Mouse (Mus musculus) heart, embryonic 12.5 days (tissue): ENCODE measurements around the gene Zfp750. TPM values are rescaled to one million over a fixed set of nuclear protein-coding genes. Genes with fewer than 3 reads are reported as not detected.
A peak's percentile ranks its signal among the peaks of the same experiment; 100 is the strongest.

Experiments used
- ATAC-seq: fragments of 200-750 bp; cut with Nextera tagmentation; 2 replicates; pipeline ENCODE4 v1.8.0; 2017; ENCODE audit warnings: moderate TSS enrichment, moderate library complexity; ENCODE audit not compliant: insufficient number of reproducible peaks, low FRiP score
- H3K27ac ChIP-seq: fragments of 300-500 bp; sonication (generic); 2 replicates; pipeline ENCODE4 v1.5.1; 2016; ENCODE audit warnings: mild to moderate bottlenecking, moderate library complexity; ENCODE audit not compliant: poor library complexity, severe bottlenecking
- H3K27me3 ChIP-seq: fragments of 300-500 bp; sonication (generic); replicated peaks from 2 replicates; pipeline ENCODE4 v1.6.1; 2016; ENCODE audit warnings: mild to moderate bottlenecking, moderate library complexity
- H3K36me3 ChIP-seq: fragments of 300-500 bp; sonication (generic); 2 replicates; pipeline ENCODE4 v1.6.1; 2016; ENCODE audit warnings: mild to moderate bottlenecking, moderate library complexity
- H3K4me1 ChIP-seq: fragments of 300-500 bp; sonication (generic); replicated peaks from 2 replicates; pipeline ENCODE4 v1.6.1; 2016; ENCODE audit warnings: mild to moderate bottlenecking
- H3K4me2 ChIP-seq: fragments of 300-500 bp; sonication (generic); 2 replicates; pipeline ENCODE4 v1.6.1; 2016; ENCODE audit warnings: mild to moderate bottlenecking, moderate library complexity
- H3K4me3 ChIP-seq: fragments of 300-500 bp; sonication (generic); 2 replicates; pipeline ENCODE4 v1.5.1; 2016; ENCODE audit warnings: mild to moderate bottlenecking
- H3K9ac ChIP-seq: fragments of 300-500 bp; sonication (generic); 2 replicates; pipeline ENCODE4 v1.6.1; 2016; ENCODE audit warnings: mild to moderate bottlenecking, moderate library complexity
- H3K9me3 ChIP-seq: fragments of 300-500 bp; sonication (generic); replicated peaks from 2 replicates; pipeline ENCODE4 v1.6.1; 2016; ENCODE audit warnings: mild to moderate bottlenecking, moderate library complexity
- WGBS: fragments of 180-500 bp; shearing (Covaris S2); methylation state at CpG from one replicate; pipeline ENCODE4 v1.1.7; 2016; 5-methylcytosine and 5-hydroxymethylcytosine counted together
- polyA plus RNA-seq: library from polyadenylated mRNA; unstranded; fragments of >200 nt; fragmentation: Nextera tagmentation; extraction: Ambion mirVana; gene quantifications from 2 replicates; pipeline ENCODE4 v1.2.1, GENCODE M21; 2016

Zfp750 gene
- polyA plus RNA-seq, 1 experiment from 2014 or later, result 0.28 TPM

DNA sequence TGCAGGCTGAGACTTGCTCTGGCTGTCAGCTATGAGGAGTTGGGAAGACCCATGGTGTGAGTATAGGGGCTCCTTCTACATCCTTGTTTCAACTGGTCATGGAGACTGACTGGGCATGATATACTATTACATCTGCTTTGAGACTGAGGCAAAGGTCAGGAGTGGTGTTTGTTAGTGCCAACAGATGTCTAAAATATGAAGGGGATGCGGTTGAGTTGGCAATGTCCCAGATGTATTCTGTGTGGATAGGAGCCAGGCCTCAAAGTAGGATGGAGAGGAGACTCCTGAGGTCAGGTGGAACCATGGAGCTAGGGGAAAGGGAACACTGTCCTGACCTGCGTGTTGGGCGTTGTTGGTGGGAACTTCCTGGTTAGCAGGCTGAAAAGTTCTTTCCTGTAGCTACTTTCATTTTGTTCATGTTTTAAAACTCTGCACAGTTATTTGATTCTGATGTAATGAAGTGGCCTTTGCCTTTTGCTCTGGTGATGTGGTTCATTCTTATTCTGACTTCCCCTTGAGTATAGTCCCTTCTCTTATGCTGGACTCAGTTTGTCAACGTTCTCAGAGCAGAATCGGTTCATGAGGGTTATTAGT is 32.2 kb upstream of the Zfp750 start:
- WGBS, result 87% methylated on average over 5 of the region's 5 CpGs
- Histone ChIP-seq H3K4me1 (peaks cover 42% of the 10 kb centered on the region), H3K36me3 (0 out of 2 replicates have a peak, but pooled peaks cover 4% of the 10 kb centered on the region)

DNA sequence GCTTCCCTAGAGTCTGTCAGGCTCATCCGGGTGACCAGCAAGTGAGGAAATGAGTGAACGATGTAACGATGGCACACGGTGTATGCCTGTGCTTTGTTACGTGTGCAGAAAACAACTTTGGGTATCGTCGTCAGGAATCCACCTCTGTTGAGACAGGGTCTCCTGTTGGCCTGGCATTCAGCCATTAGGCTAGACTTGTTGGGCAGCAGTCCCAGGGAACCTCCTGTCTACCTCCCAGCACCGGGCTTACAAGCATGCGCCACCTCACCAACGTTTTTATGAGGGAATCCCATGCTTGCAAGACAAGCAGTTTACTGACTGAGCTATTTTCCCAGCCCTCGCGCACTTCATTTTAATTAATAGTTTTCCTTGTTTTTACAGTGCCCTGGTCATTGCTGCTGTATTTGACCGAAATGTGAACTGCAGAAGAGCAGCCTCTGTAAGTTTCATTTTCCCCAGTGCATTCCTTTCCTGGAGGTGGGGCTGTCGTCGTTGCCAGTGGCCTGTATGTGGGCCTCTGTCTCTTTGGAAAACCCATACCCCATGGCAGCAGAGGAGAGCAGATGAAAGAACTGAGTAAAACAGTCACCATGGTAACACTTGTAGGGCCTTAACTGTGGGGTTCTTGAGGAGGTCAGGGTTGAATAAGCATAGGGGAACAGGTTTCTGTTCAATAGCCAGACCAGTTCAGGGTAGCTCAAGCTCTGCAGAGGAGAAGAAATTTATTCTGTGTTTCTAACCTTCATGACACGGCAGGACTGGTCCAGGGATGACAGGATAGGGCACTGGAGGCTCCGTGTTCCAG is 30.9 kb upstream of the Zfp750 start:
- Histone ChIP-seq H3K4me3 (no peak overlapping the region), H3K36me3 (0 out of 2 replicates have a peak, but pooled peaks cover 4% of the 10 kb centered on the region), H3K9ac (no peak overlapping the region), H3K4me2 (peak overlapping the region; percentile 22; the same call in 1 of the 2 replicates), H3K4me1 (peaks cover 42% of the 10 kb centered on the region), H3K27ac (peak overlapping the region; percentile 58; the same call in 1 of the 2 replicates), H3K27me3 (no peaks in the 10 kb centered on the region), H3K9me3 (no peaks in the 10 kb centered on the region)
- 74% methylated on average over 17 of the region's 17 CpGs for WGBS
- no peak for ATAC-seq

More for the DNA sequence above, 32.2 kb upstream of the Zfp750 start:
- H3K9me3 ChIP-seq, result no peaks in the 10 kb centered on the region
- H3K27ac ChIP-seq, result no peak overlapping the region
- H3K4me3 ChIP-seq, result no peak overlapping the region
- ATAC-seq, result no peak
- H3K4me2 ChIP-seq, result no peak overlapping the region
- H3K27me3 ChIP-seq, result no peaks in the 10 kb centered on the region
- H3K9ac ChIP-seq, result no peak overlapping the region

DNA sequence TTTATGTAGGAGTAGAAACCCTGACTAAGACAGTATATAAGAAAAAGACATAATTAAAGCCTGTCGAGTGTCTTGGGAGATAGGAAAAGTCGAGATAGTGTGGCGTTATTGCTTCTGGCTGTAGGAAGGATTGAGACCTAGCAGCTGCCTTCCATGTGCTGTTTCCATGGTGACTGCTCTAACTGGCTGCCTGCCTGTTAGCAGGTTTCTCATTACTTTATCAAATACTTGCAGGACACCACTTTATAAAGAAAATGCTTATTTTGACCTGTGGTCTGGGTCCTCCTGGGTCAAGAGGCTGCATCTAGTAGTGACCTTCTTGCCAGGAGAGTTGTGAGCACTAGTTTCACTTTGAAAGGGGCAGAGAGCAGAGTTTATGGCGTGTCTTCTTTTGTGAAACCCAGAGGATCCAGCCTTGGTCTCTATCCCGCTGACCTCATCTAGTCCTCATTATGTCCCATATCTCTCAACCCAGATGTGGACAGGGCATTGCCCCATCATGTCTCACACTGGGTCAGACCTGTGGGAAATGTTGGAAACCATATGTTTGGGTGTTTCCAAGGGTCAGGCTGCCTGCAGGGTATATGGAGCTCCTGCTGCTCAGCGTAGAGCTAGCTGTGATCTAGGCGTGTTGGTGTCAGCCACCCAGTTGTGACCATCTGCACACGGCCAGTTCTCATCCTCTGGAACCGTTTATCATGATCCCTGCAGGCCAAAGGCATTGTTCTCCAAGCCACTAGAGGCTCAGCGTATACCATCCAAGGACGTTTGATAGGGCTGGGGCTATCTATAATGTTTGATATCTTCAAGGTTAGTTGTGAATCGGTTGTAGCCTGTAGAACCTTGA is 30.1 kb upstream of the Zfp750 start:
- peak overlapping the region; percentile 22; the same call in 1 of the 2 replicates for H3K4me2 ChIP-seq
- no peak overlapping the region for H3K9ac ChIP-seq
- H3K9me3 ChIP-seq, result no peaks in the 10 kb centered on the region
- ATAC-seq, result peak; percentile 63
- peak overlapping the region; percentile 58; the same call in 1 of the 2 replicates for H3K27ac ChIP-seq
- H3K4me1 ChIP-seq, result peaks cover 42% of the 10 kb centered on the region
- 62% methylated on average over 12 of the region's 12 CpGs for WGBS
- no peak overlapping the region for H3K4me3 ChIP-seq
- H3K36me3 ChIP-seq, result 0 out of 2 replicates have a peak, but pooled peaks cover 4% of the 10 kb centered on the region
- H3K27me3 ChIP-seq, result no peaks in the 10 kb centered on the region

GRCm38 (mm10) chr11:121547925-121548324 is 28.8 kb upstream of the Zfp750 start:
- peak; percentile 88 for ATAC-seq
- Histone ChIP-seq H3K36me3 (0 out of 2 replicates have a peak, but pooled peaks cover 4% of the 10 kb centered on the region), H3K27ac (peak overlapping the region; percentile 71), H3K4me1 (peaks cover 51% of the 10 kb centered on the region), H3K4me2 (no peak overlapping the region), H3K9ac (no peak overlapping the region), H3K4me3 (no peak overlapping the region), H3K9me3 (no peaks in the 10 kb centered on the region), H3K27me3 (no peaks in the 10 kb centered on the region)
- WGBS, result 77% methylated on average over 4 of the region's 4 CpGs

DNA sequence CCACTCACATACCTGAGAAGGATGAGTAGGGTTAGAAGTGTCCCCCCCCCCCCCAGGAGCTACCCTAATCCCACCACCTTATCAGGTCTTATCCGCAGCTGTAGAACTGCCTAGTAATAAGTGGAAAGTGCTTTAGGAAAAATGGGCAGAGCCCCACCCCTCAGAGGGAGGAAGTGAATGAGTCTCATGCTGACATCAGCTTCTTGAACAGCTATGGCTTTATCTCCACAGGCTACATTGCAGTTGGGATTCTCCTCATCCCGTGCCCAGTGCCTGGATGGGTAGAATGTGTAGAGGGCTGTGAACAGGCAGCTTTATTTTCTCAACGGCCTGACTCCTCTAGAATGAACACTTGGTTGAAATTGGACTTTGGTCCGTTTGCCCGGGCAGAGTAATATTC is 28.1 kb upstream of the Zfp750 start:
- no peaks in the 10 kb centered on the region for H3K9me3 ChIP-seq
- peak overlapping the region; percentile 22; the same call in 1 of the 2 replicates for H3K27ac ChIP-seq
- H3K4me2 ChIP-seq, result no peak overlapping the region
- H3K4me1 ChIP-seq, result peaks cover 49% of the 10 kb centered on the region
- H3K9ac ChIP-seq, result no peak overlapping the region
- no peak overlapping the region for H3K4me3 ChIP-seq
- 0 out of 2 replicates have a peak, but pooled peaks cover 4% of the 10 kb centered on the region for H3K36me3 ChIP-seq
- WGBS, result 61% methylated on average over 5 of the region's 5 CpGs
- H3K27me3 ChIP-seq, result no peaks in the 10 kb centered on the region
- peak; percentile 72 for ATAC-seq

- H3K27me3 ChIP-seq, result no peaks in the 10 kb centered on the region
- H3K27ac ChIP-seq, result no peak overlapping the region
- no peak for ATAC-seq
- 80% methylated on average over 3 of the region's 3 CpGs for WGBS
- peaks cover 37% of the 10 kb centered on the region for H3K4me1 ChIP-seq
- H3K9ac ChIP-seq, result no peak overlapping the region
- no peak overlapping the region for H3K4me2 ChIP-seq
- H3K36me3 ChIP-seq, result 0 out of 2 replicates have a peak, but pooled peaks cover 5% of the 10 kb centered on the region
- H3K9me3 ChIP-seq, result no peaks in the 10 kb centered on the region
- no peak overlapping the region for H3K4me3 ChIP-seq
These were observed 26.4 kb upstream of the Zfp750 start for GRCm38 (mm10) chr11:121545398-121546034.

DNA sequence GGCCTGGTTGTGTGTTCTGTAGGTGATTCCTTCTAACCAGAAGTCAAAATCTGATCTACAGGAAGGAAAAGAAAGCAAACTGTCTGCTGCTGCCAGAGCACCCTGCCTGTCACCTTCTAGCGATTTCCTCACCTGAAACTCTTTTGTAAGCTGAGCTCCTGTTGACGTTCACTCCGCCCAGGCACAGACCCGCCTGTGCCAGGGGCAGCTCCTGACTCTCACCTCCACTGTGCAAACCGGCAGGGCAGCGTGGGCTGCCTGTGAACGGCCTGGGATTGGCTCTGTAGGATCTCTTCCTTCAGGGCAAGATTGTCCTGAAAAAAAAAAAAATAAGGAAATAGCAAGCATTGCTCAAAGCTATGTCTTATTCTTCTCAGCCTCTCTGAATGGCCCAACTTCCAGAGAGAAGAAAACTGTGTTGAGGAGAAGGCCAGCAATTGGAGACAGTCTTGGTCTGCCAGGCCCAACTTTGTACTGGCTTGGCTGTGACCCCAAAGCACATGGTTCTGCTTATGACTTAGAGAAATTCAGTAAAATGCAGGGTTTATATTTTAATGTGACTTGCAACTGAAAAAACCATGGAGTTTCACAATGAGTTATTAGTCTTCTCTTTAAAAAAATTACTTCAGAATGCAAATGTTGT is 25.7 kb upstream of the Zfp750 start:
- Histone ChIP-seq H3K27ac (no peak overlapping the region), H3K4me1 (peaks cover 31% of the 10 kb centered on the region), H3K4me2 (no peak overlapping the region), H3K4me3 (no peak overlapping the region), H3K36me3 (0 out of 2 replicates have a peak, but pooled peaks cover 5% of the 10 kb centered on the region), H3K9me3 (no peaks in the 10 kb centered on the region), H3K9ac (no peak overlapping the region), H3K27me3 (no peaks in the 10 kb centered on the region)
- 72% methylated on average over 7 of the region's 7 CpGs for WGBS
- no peak for ATAC-seq

DNA sequence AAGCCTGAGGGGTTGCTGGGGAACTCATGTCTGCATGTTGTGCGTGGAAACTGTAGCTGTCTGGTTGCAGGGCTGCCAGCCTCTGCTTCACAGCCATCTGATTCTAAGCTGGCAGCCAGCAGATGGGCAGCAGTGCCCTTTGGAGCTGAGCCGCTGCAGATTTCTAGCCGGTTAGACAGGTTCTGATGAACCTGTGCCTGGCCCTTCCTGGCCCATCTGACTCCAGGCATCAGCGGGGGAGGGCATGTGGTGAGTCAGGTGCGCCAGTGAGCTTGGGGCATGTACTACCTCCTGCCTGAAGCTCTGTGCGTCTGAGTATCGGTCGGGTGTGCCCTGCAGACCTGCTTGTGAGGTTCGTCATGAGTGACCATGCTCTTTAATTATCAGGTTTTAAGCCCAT is 24.8 kb upstream of the Zfp750 start:
- H3K27ac ChIP-seq, result no peak overlapping the region
- 88% methylated on average over 9 of the region's 9 CpGs for WGBS
- no peaks in the 10 kb centered on the region for H3K9me3 ChIP-seq
- no peak overlapping the region for H3K4me3 ChIP-seq
- H3K4me2 ChIP-seq, result no peak overlapping the region
- peaks cover 21% of the 10 kb centered on the region; the same call in 1 of the 2 replicates for H3K4me1 ChIP-seq
- no peaks in the 10 kb centered on the region for H3K27me3 ChIP-seq
- 0 out of 2 replicates have a peak, but pooled peaks cover 5% of the 10 kb centered on the region for H3K36me3 ChIP-seq
- H3K9ac ChIP-seq, result no peak overlapping the region
- no peak for ATAC-seq

- H3K27ac ChIP-seq, result no peak overlapping the region
These were observed 24.2 kb upstream of the Zfp750 start for GRCm38 (mm10) chr11:121543287-121543856.

DNA sequence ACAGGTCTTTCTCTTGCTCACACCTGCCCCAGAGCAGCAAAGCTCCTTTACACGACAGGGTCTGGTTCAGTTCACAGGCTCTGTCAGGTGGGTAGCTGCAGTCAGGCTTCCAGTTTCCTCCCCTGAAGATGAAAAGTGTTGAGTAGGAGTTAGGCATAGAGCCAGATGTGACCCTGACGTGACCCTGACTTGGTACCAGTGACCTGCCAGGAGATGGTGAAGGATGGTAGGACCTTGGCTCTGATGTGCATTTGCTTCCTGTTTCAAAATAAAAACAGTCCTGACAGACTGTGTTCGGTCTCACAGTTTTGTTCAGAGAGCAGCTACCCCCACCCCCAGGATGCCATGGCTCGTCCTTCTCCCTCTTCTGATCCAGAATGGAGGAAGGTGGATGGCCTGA is 23.3 kb upstream of the Zfp750 start:
- peaks cover 16% of the 10 kb centered on the region; the same call in 1 of the 2 replicates for H3K4me1 ChIP-seq
- H3K27ac ChIP-seq, result no peak overlapping the region
- no peak overlapping the region for H3K4me2 ChIP-seq
- H3K4me3 ChIP-seq, result no peak overlapping the region
- H3K9me3 ChIP-seq, result no peaks in the 10 kb centered on the region
- no peak for ATAC-seq
- 78% methylated on average over 4 of the region's 4 CpGs for WGBS
- no peak overlapping the region for H3K9ac ChIP-seq
- no peaks in the 10 kb centered on the region for H3K27me3 ChIP-seq
- 0 out of 2 replicates have a peak, but pooled peaks cover 5% of the 10 kb centered on the region for H3K36me3 ChIP-seq

More at GRCm38 (mm10) chr11:121543287-121543856, 24.2 kb upstream of the Zfp750 start:
- Histone ChIP-seq H3K4me1 (peaks cover 19% of the 10 kb centered on the region; the same call in 1 of the 2 replicates), H3K27me3 (no peaks in the 10 kb centered on the region), H3K4me3 (no peak overlapping the region), H3K36me3 (0 out of 2 replicates have a peak, but pooled peaks cover 5% of the 10 kb centered on the region), H3K4me2 (no peak overlapping the region), H3K9ac (no peak overlapping the region), H3K9me3 (no peaks in the 10 kb centered on the region)
- ATAC-seq, result peak; percentile 79
- WGBS, result 74% methylated on average over 5 of the region's 5 CpGs
